Mouse (Mus musculus): ENCODE data around the gene Bmp4. TPM values are rescaled to one million over a fixed set of nuclear protein-coding genes. Genes with fewer than 3 reads are reported as not detected.

Bmp4 gene
- total RNA-seq, 1 experiment = 36.5 TPM

DNA sequence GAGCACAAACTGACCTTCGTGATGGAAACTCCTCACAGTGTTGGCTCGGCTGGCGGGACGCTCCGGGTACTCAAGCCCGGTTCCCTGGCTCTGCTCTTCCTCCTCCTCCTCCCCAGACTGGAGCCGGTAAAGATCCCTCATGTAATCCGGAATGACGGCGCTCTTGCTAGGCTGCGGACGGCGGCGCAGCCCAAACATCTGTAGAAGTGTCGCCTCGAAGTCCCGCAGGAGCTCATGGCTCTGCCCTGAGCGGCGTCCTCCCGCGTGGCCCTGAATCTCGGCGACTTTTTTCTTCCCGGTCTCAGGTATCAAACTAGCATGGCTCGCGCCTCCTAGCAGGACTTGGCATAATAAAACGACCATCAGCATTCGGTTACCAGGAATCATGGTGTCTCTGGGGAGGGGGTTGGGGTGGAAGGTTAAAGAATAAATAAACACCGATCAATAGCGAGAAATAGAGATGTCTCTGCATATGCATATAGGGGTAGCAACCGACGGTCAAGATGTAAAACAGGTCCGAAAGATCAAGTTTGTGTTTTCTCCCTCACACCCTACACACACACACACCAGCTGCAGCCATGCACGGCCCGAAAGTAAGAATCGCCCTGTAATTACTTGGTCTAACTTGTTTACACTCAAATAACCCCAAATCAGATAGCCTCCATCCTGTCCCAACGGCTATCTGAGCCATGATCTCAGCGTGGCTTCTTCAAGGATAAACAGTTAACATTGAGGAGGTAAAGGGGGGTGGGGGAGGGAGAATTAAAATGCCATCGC, 4.6 kb downstream of the Bmp4 start:
- Histone ChIP-seq H3K9ac (ENCODE audit: insufficient read depth, low read depth, low read length, poor library complexity, severe bottlenecking) (peak overlapping the region; percentile 68), H3K4me1 (ENCODE audit: control insufficient read depth in 2 of 2, insufficient read depth in 2 of 2, low read length in 2 of 2, poor library complexity in 1 of 2) (peaks cover 0 to 8% of the 10 kb centered on the region in 2 experiments; a peak in 2 of 4 replicates), H3K36me3 (ENCODE audit: control insufficient read depth, insufficient read depth, low read length, poor library complexity, severe bottlenecking) (peaks cover 20% of the 10 kb centered on the region), H3K4me3 (ENCODE audit: insufficient read depth in 1 of 2, low read depth in 1 of 2, low read length in 2 of 2, poor library complexity in 1 of 2, severe bottlenecking in 1 of 2) (peak overlapping the region; percentile 53 to 77), H3K27ac (ENCODE audit: insufficient read depth, low read depth, low read length, poor library complexity, severe bottlenecking) (no peak overlapping the region), H3K9me3 (ENCODE audit: control insufficient read depth, insufficient read depth, low read depth, low read length) (no peaks in the 10 kb centered on the region)
- in situ Hi-C loops (cut with MboI; ENCODE audit: low sequenced_read_pairs in 2 of 2, unreplicated experiment in 2 of 2) = no loop called here
- no peak for DNase-seq (ENCODE audit: low read depth, low spot score)
- TF ChIP-seq MAFK (IDR thresholded peaks at IDR 0.05; ENCODE audit: insufficient read depth, low read depth, low read length) (no peak), ZNF384 (IDR thresholded peaks at IDR 0.05; ENCODE audit: low read depth, low read length) (no peak), ZC3H11A (IDR thresholded peaks at IDR 0.05; ENCODE audit: borderline replicate concordance, low read depth, low read length) (no peak), CHD2 (IDR thresholded peaks at IDR 0.05; ENCODE audit: low read depth, low read length) (no peak)

DNA sequence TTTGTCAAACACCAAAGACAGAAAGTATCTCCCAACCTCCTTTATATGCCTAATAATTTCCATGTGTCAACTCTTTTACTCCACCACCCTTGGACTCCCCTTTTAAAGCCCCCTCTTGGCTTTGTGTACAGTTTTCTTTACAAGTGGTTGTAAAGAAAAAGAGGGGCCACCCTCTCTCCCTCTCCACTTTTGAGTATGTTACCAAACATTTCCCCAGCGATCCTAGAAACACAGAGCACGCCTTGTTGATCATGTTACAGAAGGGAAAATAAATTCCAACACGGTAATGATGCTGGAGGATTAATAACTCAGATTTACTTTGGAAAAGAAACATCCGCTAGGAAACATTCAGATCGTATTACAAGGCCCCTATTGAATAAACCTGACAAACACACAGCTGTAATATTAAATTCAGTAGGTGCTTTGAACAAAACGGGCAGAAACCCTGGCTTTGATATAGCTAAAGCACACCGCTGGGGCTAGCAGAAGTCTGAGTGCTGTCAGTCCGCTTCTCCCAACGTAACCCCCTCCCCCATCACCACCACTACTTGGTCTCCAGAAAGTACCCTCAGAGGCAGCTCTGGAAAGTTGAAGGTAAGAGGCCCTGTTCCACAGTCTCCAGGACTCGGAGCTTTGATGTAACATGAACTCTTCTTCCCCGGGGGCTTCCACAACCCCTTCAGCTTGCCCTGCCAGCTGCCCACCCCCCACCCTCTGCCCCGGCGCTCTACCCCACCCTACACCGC, 5.3 kb downstream of the Bmp4 start:
- peak overlapping the region; percentile 68 for H3K9ac ChIP-seq (ENCODE audit: insufficient read depth, low read depth, low read length, poor library complexity, severe bottlenecking)
- no peak for TF ChIP-seq CHD2 (IDR thresholded peaks at IDR 0.05; ENCODE audit: low read depth, low read length)
- TF ChIP-seq HCFC1 (IDR thresholded peaks at IDR 0.05; ENCODE audit: borderline replicate concordance, insufficient read depth, low read length) = no peak
- TF ChIP-seq ZC3H11A (IDR thresholded peaks at IDR 0.05; ENCODE audit: borderline replicate concordance, low read depth, low read length) = no peak
- TF ChIP-seq ZNF384 (IDR thresholded peaks at IDR 0.05; ENCODE audit: low read depth, low read length) = no peak
- no peak for TF ChIP-seq MAFK (IDR thresholded peaks at IDR 0.05; ENCODE audit: insufficient read depth, low read depth, low read length)
- H3K27ac ChIP-seq (ENCODE audit: insufficient read depth, low read depth, low read length, poor library complexity, severe bottlenecking) = no peak overlapping the region
- peaks cover 0 to 8% of the 10 kb centered on the region in 2 experiments; a peak in 2 of 4 replicates for H3K4me1 ChIP-seq (ENCODE audit: control insufficient read depth in 2 of 2, insufficient read depth in 2 of 2, low read length in 2 of 2, poor library complexity in 1 of 2)
- peaks cover 20% of the 10 kb centered on the region for H3K36me3 ChIP-seq (ENCODE audit: control insufficient read depth, insufficient read depth, low read length, poor library complexity, severe bottlenecking)
- H3K4me3 ChIP-seq (ENCODE audit: insufficient read depth in 1 of 2, low read depth in 1 of 2, low read length in 2 of 2, poor library complexity in 1 of 2, severe bottlenecking in 1 of 2) = peak overlapping the region; percentile 53 to 77; a peak in 3 of 4 replicates
- H3K9me3 ChIP-seq (ENCODE audit: control insufficient read depth, insufficient read depth, low read depth, low read length) = no peaks in the 10 kb centered on the region
- DNase-seq (ENCODE audit: low read depth, low spot score) = no peak
- in situ Hi-C loops (cut with MboI; ENCODE audit: low sequenced_read_pairs in 2 of 2, unreplicated experiment in 2 of 2) = no loop called here

DNA sequence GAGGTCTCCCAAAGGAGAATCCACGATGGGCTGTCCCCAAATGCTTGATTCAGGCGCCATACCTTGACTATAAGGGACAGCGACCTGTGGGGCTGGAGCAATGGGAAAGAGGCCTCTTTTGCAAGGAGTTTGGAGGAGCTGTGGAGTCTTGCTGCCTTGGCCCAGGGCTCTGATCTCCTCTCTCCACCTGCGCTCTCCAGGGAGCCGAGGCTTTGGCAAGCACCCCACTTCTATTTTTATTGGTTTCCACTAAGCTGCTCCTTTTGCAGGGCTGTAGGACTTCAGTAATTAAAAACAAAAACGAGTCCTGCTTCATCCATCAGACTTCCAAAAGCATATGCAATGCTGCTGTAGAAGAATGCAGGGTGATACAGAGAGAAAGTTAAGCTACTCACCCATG, 9.0 kb downstream of the Bmp4 start:
- Histone ChIP-seq H3K9ac (ENCODE audit: insufficient read depth, low read depth, low read length, poor library complexity, severe bottlenecking) (no peak overlapping the region), H3K27ac (ENCODE audit: insufficient read depth, low read depth, low read length, poor library complexity, severe bottlenecking) (no peak overlapping the region), H3K9me3 (ENCODE audit: control insufficient read depth, insufficient read depth, low read depth, low read length) (no peaks in the 10 kb centered on the region), H3K4me1 (ENCODE audit: control insufficient read depth in 2 of 2, insufficient read depth in 2 of 2, low read length in 2 of 2, poor library complexity in 1 of 2) (peaks cover 0 to 13% of the 10 kb centered on the region in 2 experiments; a peak in 2 of 4 replicates), H3K36me3 (ENCODE audit: control insufficient read depth, insufficient read depth, low read length, poor library complexity, severe bottlenecking) (peaks cover 20% of the 10 kb centered on the region), H3K4me3 (ENCODE audit: insufficient read depth in 1 of 2, low read depth in 1 of 2, low read length in 2 of 2, poor library complexity in 1 of 2, severe bottlenecking in 1 of 2) (no peak overlapping the region)
- in situ Hi-C loops (cut with MboI; ENCODE audit: low sequenced_read_pairs in 2 of 2, unreplicated experiment in 2 of 2) = no loop called here
- no peak for TF ChIP-seq CHD2 (IDR thresholded peaks at IDR 0.05; ENCODE audit: low read depth, low read length)
- no peak for DNase-seq (ENCODE audit: low read depth, low spot score)

GRCm38 (mm10) chr14:46380286-46380721, 10.2 kb downstream of the Bmp4 start:
- no peak for DNase-seq (ENCODE audit: low read depth, low spot score)
- TF ChIP-seq CHD2 (IDR thresholded peaks at IDR 0.05; ENCODE audit: low read depth, low read length) (no peak), ZNF384 (IDR thresholded peaks at IDR 0.05; ENCODE audit: low read depth, low read length) (no peak), HCFC1 (IDR thresholded peaks at IDR 0.05; ENCODE audit: borderline replicate concordance, insufficient read depth, low read length) (no peak), MAFK (IDR thresholded peaks at IDR 0.05; ENCODE audit: insufficient read depth, low read depth, low read length) (no peak), ZC3H11A (IDR thresholded peaks at IDR 0.05; ENCODE audit: borderline replicate concordance, low read depth, low read length) (no peak)
- no peak overlapping the region for H3K27ac ChIP-seq (ENCODE audit: insufficient read depth, low read depth, low read length, poor library complexity, severe bottlenecking)
- peak overlapping the region; percentile 50 for H3K9ac ChIP-seq (ENCODE audit: insufficient read depth, low read depth, low read length, poor library complexity, severe bottlenecking)
- H3K36me3 ChIP-seq (ENCODE audit: control insufficient read depth, insufficient read depth, low read length, poor library complexity, severe bottlenecking) = peaks cover 15% of the 10 kb centered on the region
- in situ Hi-C loops (cut with MboI; ENCODE audit: low sequenced_read_pairs in 2 of 2, unreplicated experiment in 2 of 2) = no loop called here
- H3K4me3 ChIP-seq (ENCODE audit: insufficient read depth in 1 of 2, low read depth in 1 of 2, low read length in 2 of 2, poor library complexity in 1 of 2, severe bottlenecking in 1 of 2) = peak overlapping the region; percentile 44 to 49
- peaks cover 0 to 12% of the 10 kb centered on the region in 2 experiments; a peak in 2 of 4 replicates for H3K4me1 ChIP-seq (ENCODE audit: control insufficient read depth in 2 of 2, insufficient read depth in 2 of 2, low read length in 2 of 2, poor library complexity in 1 of 2)
- H3K9me3 ChIP-seq (ENCODE audit: control insufficient read depth, insufficient read depth, low read depth, low read length) = no peaks in the 10 kb centered on the region
